Mouse (Mus musculus) thymus, adult 2 months (tissue): ENCODE results near the gene Dlg1. TPM values are rescaled to one million over a fixed set of nuclear protein-coding genes. Genes with fewer than 3 reads are reported as not detected.

ENCODE experiments used
- DNase-seq: peaks from one replicate; pipeline ENCODE4 v3.0.0; 2021
- H3K27ac ChIP-seq: fragments of 200-500 bp; 2 replicates; pipeline ENCODE4 v1.5.1; 2012; ENCODE audit warnings: low read length, control low read depth; ENCODE audit not compliant: control insufficient read depth, insufficient read depth
- H3K27me3 ChIP-seq: fragments of 200-500 bp; 2 replicates; pipeline ENCODE4 v1.6.1; 2012; ENCODE audit warnings: mild to moderate bottlenecking, low read length, moderate library complexity, mixed read lengths; ENCODE audit not compliant: control insufficient read depth, insufficient read depth
- H3K36me3 ChIP-seq: fragments of 200-500 bp; 2 replicates; pipeline ENCODE4 v1.6.1; 2012; ENCODE audit warnings: mild to moderate bottlenecking, low read length, moderate library complexity; ENCODE audit not compliant: control insufficient read depth, insufficient read depth
- H3K4me1 ChIP-seq: fragments of 200-500 bp; replicated peaks from 2 replicates; pipeline ENCODE4 v1.6.1; 2012; ENCODE audit warnings: low read length; ENCODE audit not compliant: control insufficient read depth, insufficient read depth
- H3K4me3 ChIP-seq: fragments of 200-500 bp; 2 replicates; pipeline ENCODE4 v1.5.1; 2012; ENCODE audit warnings: mild to moderate bottlenecking, low read length, control low read depth, moderate library complexity; ENCODE audit not compliant: control insufficient read depth, insufficient read depth
- CTCF ChIP-seq: fragments of 200-500 bp; IDR thresholded peaks from 2 replicates; pipeline ENCODE4 v1.5.1; 2012; ENCODE audit warnings: mild to moderate bottlenecking, control low read depth, low read length, moderate library complexity, borderline replicate concordance; ENCODE audit not compliant: control insufficient read depth, poor library complexity, insufficient read depth; ENCODE audit errors: extremely low read depth
- POLR2A ChIP-seq: fragments of 200-500 bp; IDR thresholded peaks from 2 replicates; pipeline ENCODE4 v1.6.1; 2012; ENCODE audit warnings: mild to moderate bottlenecking, low read length, control low read depth, moderate library complexity; ENCODE audit not compliant: control insufficient read depth, poor library complexity, insufficient read depth; ENCODE audit errors: extremely low read depth
- WGBS: fragments of 180-500 bp; shearing (Covaris S2); methylation state at CpG from one replicate; pipeline ENCODE4 v1.1.7; 2018; 5-methylcytosine and 5-hydroxymethylcytosine counted together
- polyA plus RNA-seq: library from polyadenylated mRNA; depleted of rRNA; stranded (reverse); fragments of >200 nt; gene quantifications from 2 replicates; pipeline ENCODE4 v1.2.3, GENCODE M21; 2012

Gene Dlg1
- polyA plus RNA-seq, 1 experiment: 18.9 TPM

GRCm38 (mm10) chr16:31684771-31685170 lies 21.5 kb downstream of the Dlg1 start:
- 95% methylated on average over 4 of the region's 4 CpGs for WGBS
- no peaks in the 10 kb centered on the region for H3K36me3 ChIP-seq
- no peak overlapping the region for H3K4me3 ChIP-seq
- DNase-seq: no peak
- TF ChIP-seq POLR2A (no peak), CTCF (no peak)
- peaks cover 5% of the 10 kb centered on the region for H3K4me1 ChIP-seq
- H3K27me3 ChIP-seq: no peaks in the 10 kb centered on the region
- H3K27ac ChIP-seq: no peak overlapping the region

GRCm38 (mm10) chr16:31687766-31688165 lies 24.5 kb downstream of the Dlg1 start:
- TF ChIP-seq CTCF (no peak), POLR2A (no peak)
- Histone ChIP-seq H3K27me3 (no peaks in the 10 kb centered on the region), H3K36me3 (no peaks in the 10 kb centered on the region), H3K4me3 (no peak overlapping the region), H3K4me1 (peaks cover 5% of the 10 kb centered on the region), H3K27ac (no peak overlapping the region)
- no peak for DNase-seq

GRCm38 (mm10) chr16:31695286-31696020 lies 32.2 kb downstream of the Dlg1 start:
- Histone ChIP-seq H3K27me3 (no peaks in the 10 kb centered on the region), H3K4me3 (no peak overlapping the region), H3K36me3 (no peaks in the 10 kb centered on the region), H3K27ac (no peak overlapping the region), H3K4me1 (peaks cover 2% of the 10 kb centered on the region)
- TF ChIP-seq POLR2A: no peak
- no peak for TF ChIP-seq CTCF
- 91% methylated on average over 11 of the region's 11 CpGs for WGBS
- no peak for DNase-seq

GRCm38 (mm10) chr16:31696367-31696766 lies 33.1 kb downstream of the Dlg1 start:
- H3K4me1 ChIP-seq: peaks cover 2% of the 10 kb centered on the region
- H3K27me3 ChIP-seq: no peaks in the 10 kb centered on the region
- no peak for TF ChIP-seq CTCF
- TF ChIP-seq POLR2A: no peak
- no peaks in the 10 kb centered on the region for H3K36me3 ChIP-seq
- H3K27ac ChIP-seq: peak overlapping the region; percentile 61; the same call in 1 of the 2 replicates
- DNase-seq: no peak
- no peak overlapping the region for H3K4me3 ChIP-seq
- WGBS: 25% methylated on average over 6 of the region's 6 CpGs

- TF ChIP-seq CTCF (no peak), POLR2A (no peak)
- Histone ChIP-seq H3K4me1 (peaks cover 2% of the 10 kb centered on the region), H3K27ac (no peak overlapping the region), H3K36me3 (no peaks in the 10 kb centered on the region), H3K27me3 (no peaks in the 10 kb centered on the region), H3K4me3 (no peak overlapping the region)
- 94% methylated on average over 4 of the region's 4 CpGs for WGBS
- no peak for DNase-seq
Measured at GRCm38 (mm10) chr16:31697341-31697740, 34.1 kb downstream of the Dlg1 start.

GRCm38 (mm10) chr16:31705213-31705612 lies 42.0 kb downstream of the Dlg1 start:
- Histone ChIP-seq H3K4me3 (no peak overlapping the region), H3K27ac (no peak overlapping the region), H3K4me1 (0 out of 2 replicates have a peak, but pooled peaks cover 2% of the 10 kb centered on the region), H3K36me3 (no peaks in the 10 kb centered on the region), H3K27me3 (no peaks in the 10 kb centered on the region)
- TF ChIP-seq CTCF: no peak
- TF ChIP-seq POLR2A: no peak
- DNase-seq: no peak
- WGBS: 21% methylated on average over 2 of the region's 2 CpGs

- Histone ChIP-seq H3K4me3 (no peak overlapping the region), H3K27me3 (no peaks in the 10 kb centered on the region), H3K36me3 (no peaks in the 10 kb centered on the region), H3K27ac (no peak overlapping the region), H3K4me1 (0 out of 2 replicates have a peak, but pooled peaks cover 2% of the 10 kb centered on the region)
- TF ChIP-seq POLR2A (no peak), CTCF (no peak)
- DNase-seq: no peak
- over 99% methylated on average over 3 of the region's 3 CpGs for WGBS
Measured at GRCm38 (mm10) chr16:31705904-31706303, 42.7 kb downstream of the Dlg1 start.
